Mouse (Mus musculus): ENCODE measurements at regions not wholly inside any gene's neighbourhood (a gene's known extent, or its start where the extent isn't known, plus 50 kb on each side); places are given as distances from the start of the nearest gene placed in this dataset.

GRCm38 (mm10) chr5:90075629-90076349 is 148.0 kb downstream of the Cox18 start:
- no peak overlapping the region for H3K4me3 ChIP-seq
- intact Hi-C loops (cut with DNase I) = no loop called here
- no peaks in the 10 kb centered on the region for H3K36me3 ChIP-seq (ENCODE audit: control insufficient read depth, insufficient read depth, low read length)
- H3K27me3 ChIP-seq (ENCODE audit: control insufficient read depth, insufficient read depth, low read length) = no peaks in the 10 kb centered on the region
- H3K4me1 ChIP-seq (ENCODE audit: control insufficient read depth, insufficient read depth, low read length) = no peaks in the 10 kb centered on the region
- H3K27ac ChIP-seq = no peak overlapping the region
- no peaks in the 10 kb centered on the region for H3K79me2 ChIP-seq (replicated peaks; ENCODE audit: control insufficient read depth, insufficient read depth, low read length)
- H3K9ac ChIP-seq (ENCODE audit: low read depth, low read length) = no peak overlapping the region
- 79% methylated on average over 11 of the region's 11 CpGs for WGBS
- TF ChIP-seq EP300 (IDR thresholded peaks at IDR 0.05; ENCODE audit: insufficient read depth, low read depth, low read length) = 0 out of 2 replicates have a peak, but pooled peaks have one; percentile 33
- no peak for TF ChIP-seq POLR2A (IDR thresholded peaks at IDR 0.05; ENCODE audit: insufficient read depth, low read depth, low read length)
- TF ChIP-seq CTCF (IDR thresholded peaks at IDR 0.05) = no peak
- DNase-seq = peak in 1 of 2 experiments; percentile 58

- intact Hi-C loops (cut with DNase I) = no loop called here
- TF ChIP-seq CTCF (IDR thresholded peaks at IDR 0.05) = no peak
- TF ChIP-seq EP300 (IDR thresholded peaks at IDR 0.05; ENCODE audit: insufficient read depth, low read depth, low read length) = no peak
- TF ChIP-seq POLR2A (IDR thresholded peaks at IDR 0.05; ENCODE audit: insufficient read depth, low read depth, low read length) = no peak
- no peaks in the 10 kb centered on the region for H3K79me2 ChIP-seq (replicated peaks; ENCODE audit: control insufficient read depth, insufficient read depth, low read length)
- H3K4me1 ChIP-seq (ENCODE audit: control insufficient read depth, insufficient read depth, low read length) = no peaks in the 10 kb centered on the region
- no peak for DNase-seq
- no peaks in the 10 kb centered on the region for H3K27me3 ChIP-seq (ENCODE audit: control insufficient read depth, insufficient read depth, low read length)
- H3K27ac ChIP-seq = no peak overlapping the region
- no peak overlapping the region for H3K9ac ChIP-seq (ENCODE audit: low read depth, low read length)
- WGBS = 88% methylated on average over 2 of the region's 2 CpGs
- H3K36me3 ChIP-seq (ENCODE audit: control insufficient read depth, insufficient read depth, low read length) = no peaks in the 10 kb centered on the region
- no peak overlapping the region for H3K4me3 ChIP-seq
Observed at GRCm38 (mm10) chr5:90071806-90072205, 152.0 kb downstream of the Cox18 start.

DNA sequence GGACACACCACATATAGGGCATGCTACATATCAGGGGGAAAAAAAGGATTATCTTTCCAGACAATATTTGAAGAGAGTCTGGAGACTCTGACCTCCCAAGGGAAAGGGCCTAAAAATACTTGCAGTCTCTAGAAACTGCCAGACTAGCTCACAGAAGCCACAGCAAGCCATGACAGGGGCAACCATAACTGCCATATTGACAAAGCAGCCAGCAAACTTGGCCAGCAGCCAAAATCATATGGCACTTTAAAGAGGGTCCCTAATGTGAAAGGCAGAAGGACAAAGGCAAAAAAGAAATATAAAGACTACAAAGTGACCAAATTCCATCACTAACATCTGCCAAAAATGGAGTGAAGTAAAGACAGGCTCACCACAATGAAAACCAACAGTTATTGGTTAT is 155.2 kb downstream of the Cox18 start:
- no peak for DNase-seq
- no peak overlapping the region for H3K27ac ChIP-seq

GRCm38 (mm10) chr5:90067817-90068216 is 156.0 kb downstream of the Cox18 start:
- DNase-seq = no peak
- WGBS = 68% methylated on average over 7 of the region's 7 CpGs
- H3K4me1 ChIP-seq (ENCODE audit: control insufficient read depth, insufficient read depth, low read length) = peaks cover 2% of the 10 kb centered on the region; the same call in 1 of the 2 replicates
- H3K4me3 ChIP-seq = no peak overlapping the region
- no peaks in the 10 kb centered on the region for H3K27me3 ChIP-seq (ENCODE audit: control insufficient read depth, insufficient read depth, low read length)
- no peaks in the 10 kb centered on the region for H3K36me3 ChIP-seq (ENCODE audit: control insufficient read depth, insufficient read depth, low read length)
- TF ChIP-seq EP300 (IDR thresholded peaks at IDR 0.05; ENCODE audit: insufficient read depth, low read depth, low read length) (no peak), CTCF (IDR thresholded peaks at IDR 0.05) (no peak), POLR2A (IDR thresholded peaks at IDR 0.05; ENCODE audit: insufficient read depth, low read depth, low read length) (no peak)
- no peaks in the 10 kb centered on the region for H3K79me2 ChIP-seq (replicated peaks; ENCODE audit: control insufficient read depth, insufficient read depth, low read length)
- no peak overlapping the region for H3K27ac ChIP-seq
- intact Hi-C loops (cut with DNase I) = no loop called here
- H3K9ac ChIP-seq (ENCODE audit: low read depth, low read length) = no peak overlapping the region

More for the DNA sequence above, 155.2 kb downstream of the Cox18 start:
- intact Hi-C loops (cut with DNase I) = no loop called here
- no peak overlapping the region for H3K4me3 ChIP-seq
- no peaks in the 10 kb centered on the region for H3K27me3 ChIP-seq (ENCODE audit: control insufficient read depth, insufficient read depth, low read length)
- TF ChIP-seq CTCF (IDR thresholded peaks at IDR 0.05) (no peak), POLR2A (IDR thresholded peaks at IDR 0.05; ENCODE audit: insufficient read depth, low read depth, low read length) (no peak), EP300 (IDR thresholded peaks at IDR 0.05; ENCODE audit: insufficient read depth, low read depth, low read length) (no peak)
- H3K9ac ChIP-seq (ENCODE audit: low read depth, low read length) = no peak overlapping the region
- peaks cover 2% of the 10 kb centered on the region; the same call in 1 of the 2 replicates for H3K4me1 ChIP-seq (ENCODE audit: control insufficient read depth, insufficient read depth, low read length)
- no peaks in the 10 kb centered on the region for H3K79me2 ChIP-seq (replicated peaks; ENCODE audit: control insufficient read depth, insufficient read depth, low read length)
- H3K36me3 ChIP-seq (ENCODE audit: control insufficient read depth, insufficient read depth, low read length) = no peaks in the 10 kb centered on the region

DNA sequence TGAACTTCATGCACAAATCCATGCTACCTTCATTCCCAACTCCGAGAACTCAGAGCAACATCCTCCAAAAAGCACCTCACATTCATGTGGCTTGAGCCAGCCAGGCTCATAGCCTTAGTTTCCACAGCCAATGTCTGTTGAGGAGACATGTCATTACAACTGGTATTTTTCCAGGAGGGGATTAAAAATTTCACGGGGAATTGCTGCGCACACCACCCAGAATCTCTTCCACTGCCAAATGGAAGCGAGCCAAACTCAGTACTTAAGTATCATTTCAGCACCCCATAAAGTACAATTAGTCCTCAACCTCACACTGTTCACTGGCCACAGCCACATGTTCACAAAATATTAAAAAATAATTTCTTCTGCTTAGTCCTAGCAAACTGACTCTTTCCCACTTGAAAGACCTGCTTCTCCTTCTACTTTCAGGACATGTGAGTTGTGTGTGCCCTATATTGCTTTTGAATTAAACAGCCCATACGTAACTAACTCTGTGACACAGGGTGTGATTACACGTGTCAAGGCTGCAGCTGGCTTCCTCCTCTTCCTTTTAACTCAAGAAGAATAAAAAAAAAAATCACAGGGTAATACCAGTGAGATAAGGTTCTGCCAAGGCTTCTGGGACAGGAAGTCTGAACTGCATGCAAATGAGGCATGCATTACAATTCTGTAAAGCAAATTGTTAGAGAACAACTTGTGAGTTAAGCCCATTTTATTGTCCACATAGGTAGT is 157.8 kb downstream of the Cox18 start:
- WGBS = 25% methylated on average over 6 of the region's 6 CpGs
- intact Hi-C loops (cut with DNase I) = no loop called here
- no peak for DNase-seq

GRCm38 (mm10) chr5:90055686-90056085 is 168.1 kb downstream of the Cox18 start:
- no peak overlapping the region for H3K4me3 ChIP-seq
- no peaks in the 10 kb centered on the region for H3K36me3 ChIP-seq (ENCODE audit: control insufficient read depth, insufficient read depth, low read length)
- H3K79me2 ChIP-seq (replicated peaks; ENCODE audit: control insufficient read depth, insufficient read depth, low read length) = no peaks in the 10 kb centered on the region
- TF ChIP-seq CTCF (IDR thresholded peaks at IDR 0.05) (peak; percentile 34), POLR2A (IDR thresholded peaks at IDR 0.05; ENCODE audit: insufficient read depth, low read depth, low read length) (no peak)
- DNase-seq = no peak
- H3K27me3 ChIP-seq (ENCODE audit: control insufficient read depth, insufficient read depth, low read length) = no peaks in the 10 kb centered on the region
- H3K27ac ChIP-seq = no peak overlapping the region
- H3K4me1 ChIP-seq (ENCODE audit: control insufficient read depth, insufficient read depth, low read length) = no peaks in the 10 kb centered on the region
- H3K9ac ChIP-seq (ENCODE audit: low read depth, low read length) = no peak overlapping the region
- 80% methylated on average over 2 of the region's 2 CpGs for WGBS
- intact Hi-C loops (cut with DNase I) = no loop called here

More for the DNA sequence above, 157.8 kb downstream of the Cox18 start:
- H3K27me3 ChIP-seq (ENCODE audit: control insufficient read depth, insufficient read depth, low read length) = no peaks in the 10 kb centered on the region
- TF ChIP-seq EP300 (IDR thresholded peaks at IDR 0.05; ENCODE audit: insufficient read depth, low read depth, low read length) (no peak), POLR2A (IDR thresholded peaks at IDR 0.05; ENCODE audit: insufficient read depth, low read depth, low read length) (no peak), CTCF (IDR thresholded peaks at IDR 0.05) (no peak)
- H3K27ac ChIP-seq = no peak overlapping the region
- H3K4me3 ChIP-seq = no peak overlapping the region
- H3K79me2 ChIP-seq (replicated peaks; ENCODE audit: control insufficient read depth, insufficient read depth, low read length) = no peaks in the 10 kb centered on the region
- peaks cover 2% of the 10 kb centered on the region; the same call in 1 of the 2 replicates for H3K4me1 ChIP-seq (ENCODE audit: control insufficient read depth, insufficient read depth, low read length)
- no peak overlapping the region for H3K9ac ChIP-seq (ENCODE audit: low read depth, low read length)
- H3K36me3 ChIP-seq (ENCODE audit: control insufficient read depth, insufficient read depth, low read length) = no peaks in the 10 kb centered on the region

Measured in heart, adult 2 months (tissue).